Mouse (Mus musculus) C2C12 (cell line): ENCODE results near the gene Reln. TPM values are rescaled to one million over a fixed set of nuclear protein-coding genes. Genes with fewer than 3 reads are reported as not detected.

ENCODE experiments used
- H3K27me3 ChIP-seq: one replicate; pipeline ENCODE4 v1.6.1; 2011; ENCODE audit not compliant: control insufficient read depth, insufficient read depth, insufficient read length
- H3K36me3 ChIP-seq: one replicate; pipeline ENCODE4 v1.6.1; 2011; ENCODE audit not compliant: control insufficient read depth, insufficient read depth
- H3K4me3 ChIP-seq: one replicate; pipeline ENCODE4 v1.5.1; 2011; ENCODE audit warnings: mild to moderate bottlenecking, control low read depth; ENCODE audit not compliant: poor library complexity, insufficient read depth, severe bottlenecking
- H3K79me2 ChIP-seq: one replicate; pipeline ENCODE4 v1.6.1; 2011; ENCODE audit not compliant: control insufficient read depth, insufficient read depth
- H3K79me3 ChIP-seq: one replicate; pipeline ENCODE4 v1.6.1; 2011; ENCODE audit warnings: low read depth, control low read depth
- H3ac ChIP-seq: one replicate; pipeline ENCODE3; 2011; ENCODE audit warnings: low read depth; ENCODE audit not compliant: control insufficient read depth, insufficient read length
- CEBPB ChIP-seq: IDR thresholded peaks from one replicate; pipeline ENCODE4 v1.6.1; 2011; ENCODE audit warnings: low read depth, mild to moderate bottlenecking, control low read depth, moderate library complexity
- CTCF ChIP-seq: IDR thresholded peaks from one replicate; pipeline ENCODE4 v1.5.1; 2011; ENCODE audit not compliant: control insufficient read depth, insufficient read depth, insufficient read length
- FOSL1 ChIP-seq: IDR thresholded peaks from one replicate; pipeline ENCODE4 v1.8.0; 2011; ENCODE audit warnings: mild to moderate bottlenecking, low read length; ENCODE audit not compliant: poor library complexity, insufficient read depth, severe bottlenecking
- MAX ChIP-seq: IDR thresholded peaks from one replicate; pipeline ENCODE4 v1.6.1; 2011; ENCODE audit warnings: mild to moderate bottlenecking, control low read depth
- MYOD1 ChIP-seq: IDR thresholded peaks from one replicate; pipeline ENCODE4 v1.6.1; 2011; ENCODE audit warnings: low read depth; ENCODE audit not compliant: control insufficient read depth, insufficient read length
- MYOG ChIP-seq: IDR thresholded peaks from one replicate; pipeline ENCODE4 v1.6.1; 2011; ENCODE audit not compliant: control insufficient read depth, insufficient read length; ENCODE audit errors: extremely low read depth
- USF1 ChIP-seq: IDR thresholded peaks from one replicate; pipeline ENCODE4 v1.6.1; 2011; ENCODE audit warnings: low read depth, mild to moderate bottlenecking, control low read depth, moderate library complexity
- polyA plus RNA-seq: library from polyadenylated mRNA; unstranded; fragments of >200 nt; fragmentation: generic; extraction: Trizol; gene quantifications from one replicate; pipeline ENCODE4 v1.2.1, GENCODE M21; 2012; ENCODE audit warnings: missing spikeins

Gene Reln
- polyA plus RNA-seq, 1 experiment, result not detected

GRCm38 (mm10) chr5:21934811-21935396 is 409.6 kb downstream of the Reln start:
- Histone ChIP-seq H3ac (no peak overlapping the region), H3K79me2 (no peaks in the 10 kb centered on the region), H3K27me3 (peaks cover 8% of the 10 kb centered on the region), H3K4me3 (no peak overlapping the region), H3K79me3 (no peaks in the 10 kb centered on the region), H3K36me3 (no peaks in the 10 kb centered on the region)
- TF ChIP-seq FOSL1, result no peak
- no peak for TF ChIP-seq CTCF
- TF ChIP-seq MAX, result no peak
- no peak for TF ChIP-seq CEBPB

- H3K4me3 ChIP-seq, result no peak overlapping the region
- no peaks in the 10 kb centered on the region for H3K36me3 ChIP-seq
- H3K27me3 ChIP-seq, result peaks cover 8% of the 10 kb centered on the region
- TF ChIP-seq MAX (no peak), CEBPB (no peak), FOSL1 (no peak), MYOD1 (no peak), MYOG (no peak), USF1 (no peak), CTCF (no peak)
- no peaks in the 10 kb centered on the region for H3K79me3 ChIP-seq
- H3ac ChIP-seq, result no peak overlapping the region
- H3K79me2 ChIP-seq, result no peaks in the 10 kb centered on the region
These were observed 410.3 kb downstream of the Reln start for GRCm38 (mm10) chr5:21934173-21934698.

GRCm38 (mm10) chr5:21933340-21934075 is 411.0 kb downstream of the Reln start:
- TF ChIP-seq USF1 (no peak), CTCF (no peak), MAX (no peak), MYOG (no peak), FOSL1 (no peak), CEBPB (no peak)
- Histone ChIP-seq H3K79me3 (no peaks in the 10 kb centered on the region), H3ac (no peak overlapping the region), H3K4me3 (no peak overlapping the region), H3K79me2 (no peaks in the 10 kb centered on the region), H3K36me3 (no peaks in the 10 kb centered on the region), H3K27me3 (peaks cover 8% of the 10 kb centered on the region)

- Histone ChIP-seq H3K79me3 (no peaks in the 10 kb centered on the region), H3K79me2 (no peaks in the 10 kb centered on the region), H3K27me3 (peaks cover 8% of the 10 kb centered on the region), H3K36me3 (no peaks in the 10 kb centered on the region), H3ac (no peak overlapping the region), H3K4me3 (no peak overlapping the region)
- TF ChIP-seq MYOD1 (no peak), FOSL1 (no peak), CTCF (no peak), MYOG (no peak), CEBPB (no peak), USF1 (no peak), MAX (no peak)
These were observed 413.4 kb downstream of the Reln start for GRCm38 (mm10) chr5:21931151-21931550.

GRCm38 (mm10) chr5:21920310-21920709 is 424.2 kb downstream of the Reln start:
- no peaks in the 10 kb centered on the region for H3K36me3 ChIP-seq
- no peaks in the 10 kb centered on the region for H3K79me2 ChIP-seq
- H3ac ChIP-seq, result no peak overlapping the region
- no peak overlapping the region for H3K4me3 ChIP-seq
- H3K79me3 ChIP-seq, result no peaks in the 10 kb centered on the region
- H3K27me3 ChIP-seq, result no peaks in the 10 kb centered on the region
- TF ChIP-seq FOSL1 (no peak), MYOG (no peak), CTCF (no peak), CEBPB (no peak), USF1 (no peak), MAX (no peak), MYOD1 (no peak)

GRCm38 (mm10) chr5:21919281-21919780 is 425.2 kb downstream of the Reln start:
- H3K4me3 ChIP-seq, result no peak overlapping the region
- H3K79me2 ChIP-seq, result no peaks in the 10 kb centered on the region
- no peaks in the 10 kb centered on the region for H3K27me3 ChIP-seq
- TF ChIP-seq FOSL1 (no peak), MAX (no peak), MYOG (no peak), MYOD1 (no peak), CTCF (no peak), USF1 (no peak), CEBPB (no peak)
- no peaks in the 10 kb centered on the region for H3K36me3 ChIP-seq
- no peaks in the 10 kb centered on the region for H3K79me3 ChIP-seq
- H3ac ChIP-seq, result no peak overlapping the region
